Mouse (Mus musculus): ENCODE measurements around the gene Ptprt. TPM values are rescaled to one million over a fixed set of nuclear protein-coding genes. Genes with fewer than 3 reads are reported as not detected.

Gene Ptprt
- polyA plus RNA-seq, 1 experiment from 2014 or later: 0.61 TPM

GRCm38 (mm10) chr2:161808086-161808801 lies 852.7 kb downstream of the Ptprt start:
- Histone ChIP-seq H3K4me1 (ENCODE audit: control insufficient read depth in 2 of 2, insufficient read depth in 2 of 2, low read length in 2 of 2) (0 out of 4 replicates have a peak, but pooled peaks cover 0 to 5% of the 10 kb centered on the region in 2 experiments), H3K4me3 (ENCODE audit: control insufficient read depth in 1 of 2, insufficient read depth in 1 of 2, low read depth in 1 of 2, low read length in 2 of 2) (no peak overlapping the region)
- ATAC-seq (ENCODE audit: insufficient number of reproducible peaks, insufficient read depth, low FRiP score, low read depth): no peak

GRCm38 (mm10) chr2:161806287-161807007 lies 854.5 kb downstream of the Ptprt start:
- H3K9me3 ChIP-seq (ENCODE audit: control insufficient read depth, low read length): no peaks in the 10 kb centered on the region
- no peak for ATAC-seq (ENCODE audit: insufficient number of reproducible peaks, insufficient read depth, low FRiP score, low read depth)
- H3K4me1 ChIP-seq (ENCODE audit: control insufficient read depth in 2 of 2, insufficient read depth in 2 of 2, low read length in 2 of 2): 0 out of 4 replicates have a peak, but pooled peaks cover 0 to 5% of the 10 kb centered on the region in 2 experiments
- H3K4me2 ChIP-seq (ENCODE audit: low read length): no peak overlapping the region
- no peaks in the 10 kb centered on the region for H3K36me3 ChIP-seq (ENCODE audit: control insufficient read depth, insufficient read depth, low read length)
- no peak overlapping the region for H3K4me3 ChIP-seq (ENCODE audit: control insufficient read depth in 1 of 2, insufficient read depth in 1 of 2, low read depth in 1 of 2, low read length in 2 of 2)
- H3K27ac ChIP-seq (replicated peaks in 1 of 2; ENCODE audit: control insufficient read depth in 1 of 2, insufficient read depth in 1 of 2, low read depth in 2 of 2, low read length in 2 of 2): no peak overlapping the region
- 67% methylated on average over 8 of the region's 8 CpGs for WGBS
- no peak overlapping the region for H3K9ac ChIP-seq (ENCODE audit: low read length)
- H3K27me3 ChIP-seq (ENCODE audit: control insufficient read depth, insufficient read depth, low read length): no peaks in the 10 kb centered on the region

More at GRCm38 (mm10) chr2:161808086-161808801, 852.7 kb downstream of the Ptprt start:
- Histone ChIP-seq H3K27me3 (ENCODE audit: control insufficient read depth, insufficient read depth, low read length) (no peaks in the 10 kb centered on the region), H3K36me3 (ENCODE audit: control insufficient read depth, insufficient read depth, low read length) (no peaks in the 10 kb centered on the region), H3K9ac (ENCODE audit: low read length) (no peak overlapping the region), H3K9me3 (ENCODE audit: control insufficient read depth, low read length) (no peaks in the 10 kb centered on the region), H3K4me2 (ENCODE audit: low read length) (no peak overlapping the region), H3K27ac (replicated peaks in 1 of 2; ENCODE audit: control insufficient read depth in 1 of 2, insufficient read depth in 1 of 2, low read depth in 2 of 2, low read length in 2 of 2) (no peak overlapping the region)
- 47% methylated on average over 9 of the region's 9 CpGs for whole genome bisulfite sequencing

DNA sequence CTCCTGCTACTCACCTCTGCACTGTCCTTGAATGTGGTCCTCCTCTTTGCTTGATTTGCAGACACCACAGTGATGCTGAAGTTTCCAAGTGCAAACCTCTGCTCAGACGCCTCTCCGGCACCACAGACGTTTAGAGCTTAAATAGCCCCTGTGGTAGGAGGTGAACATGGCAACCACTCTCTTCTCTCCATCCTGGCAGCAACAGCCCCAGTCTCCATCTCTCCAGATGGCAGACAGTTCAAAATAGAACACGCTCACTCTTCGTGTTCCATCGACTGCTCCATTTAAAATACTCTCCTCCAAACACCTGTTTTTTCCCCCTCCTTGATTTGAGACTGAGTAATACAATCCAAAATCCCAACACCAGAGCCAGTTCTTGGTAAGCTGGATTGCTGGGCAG lies 861.0 kb downstream of the Ptprt start:
- H3K36me3 ChIP-seq (ENCODE audit: control insufficient read depth, insufficient read depth, low read length): no peaks in the 10 kb centered on the region
- H3K9ac ChIP-seq (ENCODE audit: low read length): no peak overlapping the region
- 72% methylated on average over 6 of the region's 6 CpGs for WGBS
- no peak for ATAC-seq (ENCODE audit: insufficient number of reproducible peaks, insufficient read depth, low FRiP score, low read depth)
- H3K27ac ChIP-seq (replicated peaks in 1 of 2; ENCODE audit: control insufficient read depth in 1 of 2, insufficient read depth in 1 of 2, low read depth in 2 of 2, low read length in 2 of 2): no peak overlapping the region
- H3K4me1 ChIP-seq (ENCODE audit: control insufficient read depth in 2 of 2, insufficient read depth in 2 of 2, low read length in 2 of 2): no peaks in the 10 kb centered on the region
- H3K9me3 ChIP-seq (ENCODE audit: control insufficient read depth, low read length): no peaks in the 10 kb centered on the region
- H3K4me2 ChIP-seq (ENCODE audit: low read length): no peak overlapping the region
- H3K4me3 ChIP-seq (ENCODE audit: control insufficient read depth in 1 of 2, insufficient read depth in 1 of 2, low read depth in 1 of 2, low read length in 2 of 2): no peak overlapping the region
- no peaks in the 10 kb centered on the region for H3K27me3 ChIP-seq (ENCODE audit: control insufficient read depth, insufficient read depth, low read length)

DNA sequence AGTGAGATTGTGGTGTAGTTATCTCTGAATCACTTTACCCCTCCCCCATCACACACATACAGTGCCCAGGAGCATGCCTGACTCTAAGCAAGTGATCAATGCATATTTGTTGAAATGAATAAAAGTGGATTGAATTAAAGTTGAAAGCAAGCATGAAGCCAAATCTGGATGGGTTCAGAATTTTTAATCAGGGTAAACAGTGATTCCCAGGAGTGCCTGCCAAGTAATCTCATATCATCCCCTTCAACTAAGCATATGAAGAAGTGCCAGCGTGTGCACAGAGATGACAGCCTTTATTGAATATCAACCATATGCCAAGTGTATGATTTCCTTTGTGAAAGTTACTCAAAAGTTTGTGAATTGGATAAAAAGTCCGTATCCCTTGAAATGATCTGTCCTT lies 893.4 kb downstream of the Ptprt start:
- no peak for ATAC-seq (ENCODE audit: insufficient number of reproducible peaks, insufficient read depth, low FRiP score, low read depth)
- Histone ChIP-seq H3K9me3 (ENCODE audit: control insufficient read depth, low read length) (no peaks in the 10 kb centered on the region), H3K27me3 (ENCODE audit: control insufficient read depth, insufficient read depth, low read length) (no peaks in the 10 kb centered on the region), H3K36me3 (ENCODE audit: control insufficient read depth, insufficient read depth, low read length) (no peaks in the 10 kb centered on the region), H3K4me2 (ENCODE audit: low read length) (no peak overlapping the region), H3K27ac (replicated peaks in 1 of 2; ENCODE audit: control insufficient read depth in 1 of 2, insufficient read depth in 1 of 2, low read depth in 2 of 2, low read length in 2 of 2) (no peak overlapping the region), H3K4me1 (ENCODE audit: control insufficient read depth in 2 of 2, insufficient read depth in 2 of 2, low read length in 2 of 2) (no peaks in the 10 kb centered on the region), H3K4me3 (ENCODE audit: control insufficient read depth in 1 of 2, insufficient read depth in 1 of 2, low read depth in 1 of 2, low read length in 2 of 2) (no peak overlapping the region), H3K9ac (ENCODE audit: low read length) (no peak overlapping the region)
- WGBS: 83% methylated on average over 2 of the region's 2 CpGs

DNA sequence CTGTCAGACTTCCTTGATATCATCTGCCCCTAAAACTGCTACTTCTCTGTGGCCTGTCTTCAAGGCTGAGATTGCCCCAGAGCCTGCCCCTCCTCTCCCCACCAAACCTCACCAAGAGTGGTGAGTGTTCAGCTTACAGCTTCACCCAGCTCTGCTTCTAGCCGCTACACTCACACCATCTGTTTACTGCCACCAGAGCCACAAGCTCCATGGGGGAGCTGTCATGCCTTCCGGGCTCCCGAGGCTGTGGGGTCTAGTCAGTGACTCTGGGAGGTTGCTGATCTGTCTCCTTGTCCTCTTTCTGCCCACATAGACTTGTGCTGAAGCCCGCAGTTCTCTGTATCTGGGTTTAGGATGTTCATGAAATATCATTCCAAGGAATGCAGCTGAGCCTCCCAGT lies 947.9 kb downstream of the Ptprt start:
- H3K4me1 ChIP-seq (ENCODE audit: control insufficient read depth in 2 of 2, insufficient read depth in 2 of 2, low read length in 2 of 2): no peaks in the 10 kb centered on the region
- H3K4me2 ChIP-seq (ENCODE audit: low read length): no peak overlapping the region
- no peak for ATAC-seq (ENCODE audit: insufficient number of reproducible peaks, insufficient read depth, low FRiP score, low read depth)
- no peaks in the 10 kb centered on the region for H3K36me3 ChIP-seq (ENCODE audit: control insufficient read depth, insufficient read depth, low read length)
- no peaks in the 10 kb centered on the region for H3K9me3 ChIP-seq (ENCODE audit: control insufficient read depth, low read length)
- 27% methylated on average over 4 of the region's 4 CpGs for WGBS
- H3K4me3 ChIP-seq (ENCODE audit: control insufficient read depth in 1 of 2, insufficient read depth in 1 of 2, low read depth in 1 of 2, low read length in 2 of 2): no peak overlapping the region
- H3K27me3 ChIP-seq (ENCODE audit: control insufficient read depth, insufficient read depth, low read length): no peaks in the 10 kb centered on the region
- H3K9ac ChIP-seq (ENCODE audit: low read length): no peak overlapping the region
- no peak overlapping the region for H3K27ac ChIP-seq (replicated peaks in 1 of 2; ENCODE audit: control insufficient read depth in 1 of 2, insufficient read depth in 1 of 2, low read depth in 2 of 2, low read length in 2 of 2)

DNA sequence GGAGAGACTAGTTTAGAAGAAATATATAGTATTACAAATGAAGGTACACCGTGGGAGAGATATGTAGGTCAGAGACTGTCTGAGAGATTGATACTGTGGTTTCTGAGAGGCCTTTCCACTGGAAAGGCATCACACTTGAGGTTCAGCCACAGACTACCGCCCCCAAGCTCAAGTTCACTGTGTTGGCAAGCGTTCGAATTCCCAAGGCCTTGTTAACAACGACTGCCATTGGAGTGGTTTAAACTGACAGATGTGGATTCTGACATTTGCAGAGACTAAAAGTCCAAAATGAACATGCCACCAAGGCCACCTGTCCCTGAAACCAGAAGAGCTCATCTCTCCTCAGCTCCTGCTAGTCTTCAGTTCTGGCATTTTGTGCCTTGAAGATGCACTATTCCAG lies 951.6 kb downstream of the Ptprt start:
- H3K36me3 ChIP-seq (ENCODE audit: control insufficient read depth, insufficient read depth, low read length): no peaks in the 10 kb centered on the region
- no peak overlapping the region for H3K27ac ChIP-seq (replicated peaks in 1 of 2; ENCODE audit: control insufficient read depth in 1 of 2, insufficient read depth in 1 of 2, low read depth in 2 of 2, low read length in 2 of 2)
- H3K4me1 ChIP-seq (ENCODE audit: control insufficient read depth in 2 of 2, insufficient read depth in 2 of 2, low read length in 2 of 2): peaks cover 2 to 7% of the 10 kb centered on the region in 2 experiments; a peak in 3 of 4 replicates
- no peak overlapping the region for H3K9ac ChIP-seq (ENCODE audit: low read length)
- H3K9me3 ChIP-seq (ENCODE audit: control insufficient read depth, low read length): no peaks in the 10 kb centered on the region
- no peak for ATAC-seq (ENCODE audit: insufficient number of reproducible peaks, insufficient read depth, low FRiP score, low read depth)
- 74% methylated on average over 5 of the region's 5 CpGs for WGBS
- H3K4me3 ChIP-seq (ENCODE audit: control insufficient read depth in 1 of 2, insufficient read depth in 1 of 2, low read depth in 1 of 2, low read length in 2 of 2): no peak overlapping the region
- H3K27me3 ChIP-seq (ENCODE audit: control insufficient read depth, insufficient read depth, low read length): no peaks in the 10 kb centered on the region
- no peak overlapping the region for H3K4me2 ChIP-seq (ENCODE audit: low read length)

- Histone ChIP-seq H3K4me3 (ENCODE audit: control insufficient read depth in 1 of 2, insufficient read depth in 1 of 2, low read depth in 1 of 2, low read length in 2 of 2) (no peak overlapping the region), H3K27me3 (ENCODE audit: control insufficient read depth, insufficient read depth, low read length) (no peaks in the 10 kb centered on the region), H3K27ac (replicated peaks in 1 of 2; ENCODE audit: control insufficient read depth in 1 of 2, insufficient read depth in 1 of 2, low read depth in 2 of 2, low read length in 2 of 2) (no peak overlapping the region), H3K4me1 (ENCODE audit: control insufficient read depth in 2 of 2, insufficient read depth in 2 of 2, low read length in 2 of 2) (peaks cover 2 to 7% of the 10 kb centered on the region in 2 experiments; a peak in 3 of 4 replicates), H3K9me3 (ENCODE audit: control insufficient read depth, low read length) (no peaks in the 10 kb centered on the region), H3K4me2 (ENCODE audit: low read length) (no peak overlapping the region), H3K9ac (ENCODE audit: low read length) (no peak overlapping the region), H3K36me3 (ENCODE audit: control insufficient read depth, insufficient read depth, low read length) (no peaks in the 10 kb centered on the region)
- WGBS: 83% methylated on average over 7 of the region's 7 CpGs
- ATAC-seq (ENCODE audit: insufficient number of reproducible peaks, insufficient read depth, low FRiP score, low read depth): no peak
Observed at GRCm38 (mm10) chr2:161706386-161706915, 954.5 kb downstream of the Ptprt start.

All from heart, embryonic 14.5 days (tissue).